ENCODE assay signal across 8 mouse cellular contexts in genomic region chrX:135087068-135087579, GRCm38 (mm10).
DNase-seq lines count a peak whose midpoint lies in the region; ATAC-seq and TF ChIP-seq lines count a peak whose summit lies in the region.
"Not testable (repeated sequence)": the region's sequence is repeated elsewhere in the genome, so short reads cannot be mapped to it uniquely, and the experiment has no call there.

No protein-coding gene starts in this region.

- not testable (repeated sequence) for H3K9ac ChIP-seq in intestine, embryonic 15.5 days; lung, postnatal 0 days (replicated peaks; ENCODE audit: low read depth); midbrain, embryonic 16.5 days (ENCODE audit: low read depth, low read length)

- not testable (repeated sequence) for TF ChIP-seq EP300 in lung, postnatal 0 days (IDR thresholded peaks at IDR 0.05)

- not testable (repeated sequence) for H3K27ac ChIP-seq in intestine, embryonic 15.5 days; lung, postnatal 0 days (ENCODE audit: low read length); midbrain, embryonic 16.5 days (ENCODE audit: low read length)

- DNase-seq in A20 (ENCODE audit: low read depth, low spot score), result peak; percentile 3
- DNase-seq in adrenal gland, postnatal 10 days, result peak; percentile 61
- peak; percentile 12 for DNase-seq in gastrocnemius, adult 18-20 months (ENCODE audit: low spot score)
- peak; percentile 75 to 87 for DNase-seq in kidney, postnatal 4 days
- peak; percentile 5 for DNase-seq in lung, postnatal 0 days (ENCODE audit: low spot score)
- peak; percentile 82 for DNase-seq in testis, postnatal 10 days (ENCODE audit: low spot score)

- H3K27me3 ChIP-seq in intestine, embryonic 15.5 days (replicated peaks); lung, postnatal 0 days (replicated peaks; ENCODE audit: insufficient read depth, low read length); midbrain, embryonic 16.5 days (ENCODE audit: control insufficient read depth, insufficient read depth, low read depth, low read length): not testable (repeated sequence)

- H3K4me3 ChIP-seq in intestine, embryonic 15.5 days (replicated peaks); lung, postnatal 0 days (ENCODE audit: low read depth, low read length); midbrain, embryonic 16.5 days (ENCODE audit: low read depth, low read length): not testable (repeated sequence)

- TF ChIP-seq CTCF in lung, postnatal 0 days (IDR thresholded peaks at IDR 0.05), result not testable (repeated sequence)

- not testable (repeated sequence) for H3K36me3 ChIP-seq in intestine, embryonic 15.5 days; lung, postnatal 0 days (ENCODE audit: insufficient read depth, low read length); midbrain, embryonic 16.5 days (ENCODE audit: control insufficient read depth, insufficient read depth, low read length)

- not testable (repeated sequence) for H3K9me3 ChIP-seq in intestine, embryonic 15.5 days; lung, postnatal 0 days (ENCODE audit: low read length); midbrain, embryonic 16.5 days (replicated peaks; ENCODE audit: control insufficient read depth, low read length, poor library complexity, severe bottlenecking)

- WGBS in intestine, embryonic 15.5 days, result 34% methylated on average over 7 of the region's 7 CpGs
- 39% methylated on average over 6 of the region's 7 CpGs for WGBS in lung, postnatal 0 days
- 16% methylated on average over 7 of the region's 7 CpGs for WGBS in midbrain, embryonic 16.5 days

- ATAC-seq in intestine, embryonic 15.5 days, result peak; percentile 54
- not testable (repeated sequence) for ATAC-seq in lung, postnatal 0 days
- peak; percentile 53; the same call in 1 of the 2 replicates for ATAC-seq in midbrain, embryonic 16.5 days

- not testable (repeated sequence) for H3K4me2 ChIP-seq in intestine, embryonic 15.5 days (replicated peaks); lung, postnatal 0 days (replicated peaks; ENCODE audit: low read depth, low read length)
- H3K4me2 ChIP-seq in midbrain, embryonic 16.5 days (ENCODE audit: low read length), result peak overlapping the region; percentile 17; the same call in 1 of the 2 replicates

- H3K4me1 ChIP-seq in intestine, embryonic 15.5 days (replicated peaks); lung, postnatal 0 days (ENCODE audit: insufficient read depth, low read depth, low read length); midbrain, embryonic 16.5 days (ENCODE audit: control insufficient read depth, insufficient read depth, low read length): not testable (repeated sequence)

Comparison
In these comparisons a context has a peak if more than half of its experiments do, and no peak if none do; other contexts are left out.
1. DNase-seq: peak in every context shown above with its lines; median percentile 82 in testis, postnatal 10 days; 81 in kidney, postnatal 4 days; 61 in adrenal gland, postnatal 10 days; 12 in gastrocnemius, adult 18-20 months; 5 in lung, postnatal 0 days; 3 in A20.